Mouse (Mus musculus) midbrain, embryonic 12.5 days (tissue): ENCODE data around the gene Gm10638. TPM values are rescaled to one million over a fixed set of nuclear protein-coding genes. Genes with fewer than 3 reads are reported as not detected.

Source experiments
- ATAC-seq: fragments of 200-750 bp; cut with Nextera tagmentation; 2 replicates; pipeline ENCODE4 v1.8.0; 2017; ENCODE audit warnings: low read depth, moderate TSS enrichment, moderate library complexity; ENCODE audit not compliant: low FRiP score
- H3K27ac ChIP-seq: fragments of 300-500 bp; sonication (generic); replicated peaks from 2 replicates; pipeline ENCODE4 v1.5.1; 2016; ENCODE audit warnings: mild to moderate bottlenecking
- H3K27me3 ChIP-seq: fragments of 300-500 bp; sonication (generic); 2 replicates; pipeline ENCODE4 v1.6.1; 2016; ENCODE audit warnings: mild to moderate bottlenecking
- H3K36me3 ChIP-seq: fragments of 300-500 bp; sonication (generic); 2 replicates; pipeline ENCODE4 v1.6.1; 2016
- H3K4me1 ChIP-seq: fragments of 300-500 bp; sonication (generic); 2 replicates; pipeline ENCODE4 v1.6.1; 2016
- H3K4me2 ChIP-seq: fragments of 300-500 bp; sonication (generic); replicated peaks from 2 replicates; pipeline ENCODE4 v1.6.1; 2016; ENCODE audit warnings: mild to moderate bottlenecking, moderate library complexity
- H3K4me3 ChIP-seq: fragments of 300-500 bp; sonication (generic); 2 replicates; pipeline ENCODE4 v1.5.1; 2016; ENCODE audit warnings: mild to moderate bottlenecking
- H3K9ac ChIP-seq: fragments of 300-500 bp; sonication (generic); replicated peaks from 2 replicates; pipeline ENCODE4 v1.6.1; 2016; ENCODE audit warnings: mild to moderate bottlenecking, moderate library complexity
- H3K9me3 ChIP-seq: fragments of 300-500 bp; sonication (generic); 2 replicates; pipeline ENCODE4 v1.6.1; 2016; ENCODE audit warnings: mild to moderate bottlenecking
- WGBS: fragments of 180-500 bp; shearing (Covaris S2); methylation state at CpG from one replicate; pipeline ENCODE4 v1.1.7; 2016; 5-methylcytosine and 5-hydroxymethylcytosine counted together
- polyA plus RNA-seq: library from polyadenylated mRNA; unstranded; fragments of >200 nt; fragmentation: Nextera tagmentation; extraction: Ambion mirVana; gene quantifications from 2 replicates; pipeline ENCODE4 v1.2.1, GENCODE M21; 2016

Gene Gm10638
- 9.7 and 10.1 TPM in 2 replicates for polyA plus RNA-seq

- H3K4me2 ChIP-seq = peak within 1 kb of the TSS; percentile 84
Measured at GRCm38 (mm10) chr8:86745221-86745934, at the start of gene Gm10638, which contains the start of gene Siah1a. Gene Gm10638 (plus strand): TSS chr8:86745699. Gene Siah1a (minus strand): TSS chr8:86745934.

GRCm38 (mm10) chr8:86695703-86696102 is 49.8 kb upstream of the Gm10638 start:
- no peak for ATAC-seq
- no peaks in the 10 kb centered on the region for H3K9me3 ChIP-seq
- no peaks in the 10 kb centered on the region for H3K4me1 ChIP-seq
- H3K9ac ChIP-seq = no peak overlapping the region
- no peak overlapping the region for H3K4me2 ChIP-seq
- H3K27ac ChIP-seq = no peak overlapping the region
- H3K36me3 ChIP-seq = peaks cover 13% of the 10 kb centered on the region
- no peak overlapping the region for H3K4me3 ChIP-seq
- H3K27me3 ChIP-seq = no peaks in the 10 kb centered on the region
- 95% methylated on average over 2 of the region's 2 CpGs for WGBS

More at GRCm38 (mm10) chr8:86745221-86745934, at the start of gene Gm10638, which contains the start of gene Siah1a:
- no peaks in the 10 kb centered on the region for H3K27me3 ChIP-seq
- H3K36me3 ChIP-seq = no peaks in the 10 kb centered on the region
- H3K27ac ChIP-seq = peak within 1 kb of the TSS; percentile 98
- peak within 1 kb of the TSS; percentile 99 for H3K9ac ChIP-seq
- WGBS = under 1% methylated on average over 44 of the region's 88 CpGs
- ATAC-seq = peak; percentile 87
- peak within 1 kb of the TSS; percentile 96 for H3K4me3 ChIP-seq
- peaks cover 32% of the 10 kb centered on the region for H3K4me1 ChIP-seq
- H3K9me3 ChIP-seq = no peaks in the 10 kb centered on the region

- no peak overlapping the region for H3K9ac ChIP-seq
- H3K9me3 ChIP-seq = no peaks in the 10 kb centered on the region
- no peaks in the 10 kb centered on the region for H3K27me3 ChIP-seq
- no peak overlapping the region for H3K4me2 ChIP-seq
- no peak overlapping the region for H3K27ac ChIP-seq
- H3K4me3 ChIP-seq = no peak overlapping the region
- 85% methylated on average over 1 of the region's 1 CpGs for WGBS
- no peaks in the 10 kb centered on the region for H3K4me1 ChIP-seq
- ATAC-seq = no peak
- peaks cover 9% of the 10 kb centered on the region for H3K36me3 ChIP-seq
Measured at GRCm38 (mm10) chr8:86698811-86699421, 46.6 kb upstream of the Gm10638 start.

GRCm38 (mm10) chr8:86699471-86699870 is 46.0 kb upstream of the Gm10638 start:
- H3K4me2 ChIP-seq = no peak overlapping the region
- no peak overlapping the region for H3K27ac ChIP-seq
- no peak for ATAC-seq
- no peaks in the 10 kb centered on the region for H3K27me3 ChIP-seq
- peaks cover 9% of the 10 kb centered on the region for H3K36me3 ChIP-seq
- H3K9ac ChIP-seq = no peak overlapping the region
- WGBS = 93% methylated on average over 12 of the region's 12 CpGs
- H3K4me1 ChIP-seq = no peaks in the 10 kb centered on the region
- no peak overlapping the region for H3K4me3 ChIP-seq
- no peaks in the 10 kb centered on the region for H3K9me3 ChIP-seq

GRCm38 (mm10) chr8:86702453-86702852 is 43.0 kb upstream of the Gm10638 start:
- Histone ChIP-seq H3K27me3 (no peaks in the 10 kb centered on the region), H3K27ac (no peak overlapping the region), H3K4me1 (no peaks in the 10 kb centered on the region), H3K9ac (no peak overlapping the region), H3K36me3 (no peaks in the 10 kb centered on the region), H3K4me2 (no peak overlapping the region), H3K4me3 (no peak overlapping the region), H3K9me3 (no peaks in the 10 kb centered on the region)
- WGBS = 84% methylated on average over 3 of the region's 3 CpGs
- no peak for ATAC-seq

GRCm38 (mm10) chr8:86705317-86705716 is 40.2 kb upstream of the Gm10638 start:
- ATAC-seq = no peak
- H3K4me3 ChIP-seq = no peak overlapping the region
- H3K36me3 ChIP-seq = 0 out of 2 replicates have a peak, but pooled peaks cover 5% of the 10 kb centered on the region

GRCm38 (mm10) chr8:86706756-86707155 is 38.7 kb upstream of the Gm10638 start:
- Histone ChIP-seq H3K4me3 (no peak overlapping the region), H3K4me1 (no peaks in the 10 kb centered on the region), H3K36me3 (0 out of 2 replicates have a peak, but pooled peaks cover 5% of the 10 kb centered on the region), H3K9me3 (no peaks in the 10 kb centered on the region), H3K27me3 (no peaks in the 10 kb centered on the region), H3K9ac (no peak overlapping the region), H3K4me2 (no peak overlapping the region), H3K27ac (no peak overlapping the region)
- 88% methylated on average over 5 of the region's 5 CpGs for WGBS
- no peak for ATAC-seq

More at GRCm38 (mm10) chr8:86705317-86705716, 40.2 kb upstream of the Gm10638 start:
- Histone ChIP-seq H3K27me3 (no peaks in the 10 kb centered on the region), H3K4me2 (no peak overlapping the region), H3K9me3 (no peaks in the 10 kb centered on the region), H3K4me1 (no peaks in the 10 kb centered on the region), H3K27ac (no peak overlapping the region), H3K9ac (no peak overlapping the region)
- whole genome bisulfite sequencing = 80% methylated on average over 3 of the region's 3 CpGs

- no peak overlapping the region for H3K4me3 ChIP-seq
- no peaks in the 10 kb centered on the region for H3K9me3 ChIP-seq
- H3K27me3 ChIP-seq = no peaks in the 10 kb centered on the region
- H3K36me3 ChIP-seq = 0 out of 2 replicates have a peak, but pooled peaks cover 5% of the 10 kb centered on the region
- no peak for ATAC-seq
- peaks cover 4% of the 10 kb centered on the region; the same call in 1 of the 2 replicates for H3K4me1 ChIP-seq
- H3K4me2 ChIP-seq = no peak overlapping the region
- 76% methylated on average over 4 of the region's 4 CpGs for WGBS
- H3K27ac ChIP-seq = no peak overlapping the region
- no peak overlapping the region for H3K9ac ChIP-seq
Measured at GRCm38 (mm10) chr8:86707873-86708272, 37.6 kb upstream of the Gm10638 start.

- H3K36me3 ChIP-seq = 0 out of 2 replicates have a peak, but pooled peaks cover 6% of the 10 kb centered on the region
- H3K9ac ChIP-seq = no peak overlapping the region
- no peaks in the 10 kb centered on the region for H3K27me3 ChIP-seq
- ATAC-seq = no peak
- no peak overlapping the region for H3K4me2 ChIP-seq
- peak overlapping the region; percentile 69; the same call in 1 of the 2 replicates for H3K27ac ChIP-seq
- no peak overlapping the region for H3K4me3 ChIP-seq
- H3K9me3 ChIP-seq = no peaks in the 10 kb centered on the region
- peaks cover 16% of the 10 kb centered on the region for H3K4me1 ChIP-seq
- WGBS = 95% methylated on average over 3 of the region's 3 CpGs
Measured at GRCm38 (mm10) chr8:86712594-86712993, 32.9 kb upstream of the Gm10638 start.

GRCm38 (mm10) chr8:86713407-86714188 is 31.9 kb upstream of the Gm10638 start:
- H3K9ac ChIP-seq = no peak overlapping the region
- H3K27ac ChIP-seq = peak overlapping the region; percentile 69
- ATAC-seq = peak; percentile 78
- 56% methylated on average over 14 of the region's 14 CpGs for WGBS
- H3K4me1 ChIP-seq = peaks cover 16% of the 10 kb centered on the region
- H3K27me3 ChIP-seq = no peaks in the 10 kb centered on the region
- H3K4me2 ChIP-seq = no peak overlapping the region
- H3K36me3 ChIP-seq = 0 out of 2 replicates have a peak, but pooled peaks cover 11% of the 10 kb centered on the region
- H3K9me3 ChIP-seq = no peaks in the 10 kb centered on the region
- no peak overlapping the region for H3K4me3 ChIP-seq

GRCm38 (mm10) chr8:86718332-86718994 is 27.0 kb upstream of the Gm10638 start:
- Histone ChIP-seq H3K36me3 (peaks cover 28% of the 10 kb centered on the region; the same call in 1 of the 2 replicates), H3K9me3 (no peaks in the 10 kb centered on the region), H3K4me3 (no peak overlapping the region), H3K27ac (no peak overlapping the region), H3K4me1 (peaks cover 7% of the 10 kb centered on the region), H3K27me3 (no peaks in the 10 kb centered on the region), H3K4me2 (no peak overlapping the region), H3K9ac (no peak overlapping the region)
- no peak for ATAC-seq
- WGBS = 99% methylated on average over 2 of the region's 2 CpGs
